In the genomic region with DNA sequence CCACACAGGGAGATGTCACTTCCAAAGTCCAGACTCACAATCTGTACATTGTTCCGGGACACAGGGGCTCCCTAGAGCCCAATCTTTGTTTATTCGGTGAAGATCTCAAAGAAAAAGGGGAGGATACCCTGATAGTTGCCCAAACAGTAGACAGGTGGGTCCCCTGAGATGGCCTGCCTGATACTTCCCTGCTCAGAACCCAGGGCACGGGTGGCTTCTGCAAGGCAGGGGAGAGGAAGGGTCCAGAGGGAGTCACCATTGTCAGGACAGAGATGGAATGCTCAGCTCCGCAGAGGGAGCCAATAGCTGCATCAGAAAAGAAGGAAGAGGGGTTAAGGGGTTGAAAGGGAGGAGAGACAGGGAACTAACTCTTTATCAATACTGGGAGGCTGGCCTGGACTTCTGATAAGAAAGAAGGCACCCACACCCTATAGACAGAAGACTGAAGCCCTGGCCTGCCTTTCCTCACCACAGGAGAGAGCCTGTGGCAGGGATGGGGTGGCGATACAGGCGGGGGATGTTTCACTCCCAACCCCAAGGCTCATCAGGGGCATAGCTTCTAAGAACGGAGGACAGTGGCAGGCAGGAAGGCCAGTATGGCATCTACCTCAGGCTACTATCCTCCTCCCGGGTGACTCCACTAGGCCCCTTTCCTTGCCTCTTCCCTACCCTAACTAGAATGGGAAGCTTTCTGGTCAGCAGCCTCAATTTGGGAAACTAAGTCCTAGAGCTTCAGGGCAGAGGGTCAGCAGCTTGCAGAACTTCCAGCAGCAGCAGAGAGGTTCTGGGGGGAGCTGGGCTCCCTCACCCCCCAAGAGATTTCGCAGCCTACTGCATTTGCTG, we compare ENCODE assay signal across 10 mouse cellular contexts. TPM values are rescaled to one million over a fixed set of nuclear protein-coding genes. Genes with fewer than 3 reads are reported as not detected.
DNase-seq lines count a peak whose midpoint lies in the region; ATAC-seq lines count a peak whose summit lies in the region.
"Had no signal": no experiment of that assay in that cellular context is flagged by ENCODE, and none has a peak within 500 bp of the region (broad histone marks: within the 10 kb centered on the region; RNA-seq: fewer than 3 reads in every experiment).

No protein-coding gene starts in this region.

- peaks cover 20 to 24% of the 10 kb centered on the region in 2 experiments for H3K4me1 ChIP-seq in heart, embryonic 14.5 days (ENCODE audit: control insufficient read depth in 2 of 2, insufficient read depth in 2 of 2, low read length in 2 of 2)
- peaks cover 39% of the 10 kb centered on the region for H3K4me1 ChIP-seq in neural tube, embryonic 12.5 days
- H3K4me1 ChIP-seq in intestine, embryonic 16.5 days (ENCODE audit: control insufficient read depth, insufficient read depth, low read length), result peaks cover 58% of the 10 kb centered on the region
- peaks cover 54% of the 10 kb centered on the region for H3K4me1 ChIP-seq in stomach, embryonic 15.5 days

- H3K9ac ChIP-seq in heart, embryonic 14.5 days (ENCODE audit: low read length), result peak overlapping the region; percentile 17; the same call in 1 of the 2 replicates
- no peak overlapping the region for H3K9ac ChIP-seq in neural tube, embryonic 12.5 days
- H3K9ac ChIP-seq in intestine, embryonic 16.5 days (ENCODE audit: low read depth, low read length), result peak overlapping the region; percentile 84
- H3K9ac ChIP-seq in stomach, embryonic 15.5 days, result no peak overlapping the region; the same call in 1 of the 2 replicates
- H3K9ac ChIP-seq: midbrain, embryonic 12.5 days had no signal

- peaks cover 7% of the 10 kb centered on the region; the same call in 1 of the 2 replicates for H3K27me3 ChIP-seq in heart, embryonic 14.5 days (ENCODE audit: control insufficient read depth, insufficient read depth, low read length)
- H3K27me3 ChIP-seq in neural tube, embryonic 12.5 days (replicated peaks), result peaks cover 13% of the 10 kb centered on the region
- H3K27me3 ChIP-seq in intestine, embryonic 16.5 days (replicated peaks; ENCODE audit: control insufficient read depth, insufficient read depth, low read length), result no peaks in the 10 kb centered on the region
- no peaks in the 10 kb centered on the region for H3K27me3 ChIP-seq in stomach, embryonic 15.5 days (replicated peaks)

- peak overlapping the region; percentile 53 for H3K4me2 ChIP-seq in heart, embryonic 14.5 days (ENCODE audit: low read length)
- H3K4me2 ChIP-seq in neural tube, embryonic 12.5 days (replicated peaks), result 0 out of 2 replicates have a peak overlapping the region, but pooled peaks have one; percentile 18
- H3K4me2 ChIP-seq in intestine, embryonic 16.5 days (ENCODE audit: low read depth, low read length), result peak overlapping the region; percentile 85
- peak overlapping the region; percentile 80 for H3K4me2 ChIP-seq in stomach, embryonic 15.5 days

- no peaks in the 10 kb centered on the region for H3K9me3 ChIP-seq in heart, embryonic 14.5 days (ENCODE audit: control insufficient read depth, low read length)
- no peaks in the 10 kb centered on the region for H3K9me3 ChIP-seq in neural tube, embryonic 12.5 days
- H3K9me3 ChIP-seq in intestine, embryonic 16.5 days (ENCODE audit: control insufficient read depth, low read length), result no peaks in the 10 kb centered on the region
- H3K9me3 ChIP-seq in stomach, embryonic 15.5 days, result no peaks in the 10 kb centered on the region
- H3K9me3 ChIP-seq: midbrain, embryonic 12.5 days had no signal

- DNase-seq in heart, postnatal 4 days, result no peak
- no peak for DNase-seq in neural tube, embryonic 10.5 days (ENCODE audit: extremely low spot score, low spot score)
- DNase-seq in yolk sac, embryonic 10.5 days (ENCODE audit: low spot score), result no peak
- no peak for DNase-seq in left cerebral cortex, postnatal 14 days (ENCODE audit: low spot score in 2 of 2)
- DNase-seq: cerebellum, adult 11-12 months had no signal

- ATAC-seq in heart, embryonic 14.5 days (ENCODE audit: insufficient number of reproducible peaks, insufficient read depth, low FRiP score, low read depth), result no peak
- ATAC-seq in neural tube, embryonic 12.5 days (ENCODE audit: low FRiP score, low read depth), result no peak
- no peak for ATAC-seq in intestine, embryonic 16.5 days
- ATAC-seq in stomach, embryonic 15.5 days (ENCODE audit: insufficient read depth, low FRiP score, low read depth), result no peak

- peak overlapping the region in 1 of 2 experiments; percentile 20; a peak in 1 of 4 replicates for H3K4me3 ChIP-seq in heart, embryonic 14.5 days (ENCODE audit: control insufficient read depth in 1 of 2, insufficient read depth in 1 of 2, low read depth in 1 of 2, low read length in 2 of 2)
- no peak overlapping the region for H3K4me3 ChIP-seq in neural tube, embryonic 12.5 days
- H3K4me3 ChIP-seq in intestine, embryonic 16.5 days (ENCODE audit: low read length), result peak overlapping the region; percentile 65
- H3K4me3 ChIP-seq in stomach, embryonic 15.5 days (replicated peaks), result peak overlapping the region; percentile 48

- WGBS in heart, embryonic 14.5 days, result 41% methylated on average over 9 of the region's 9 CpGs
- 46% methylated on average over 9 of the region's 9 CpGs for WGBS in neural tube, embryonic 12.5 days
- 43% methylated on average over 9 of the region's 9 CpGs for WGBS in intestine, embryonic 16.5 days
- WGBS in stomach, embryonic 15.5 days, result 44% methylated on average over 9 of the region's 9 CpGs

- H3K36me3 ChIP-seq in heart, embryonic 14.5 days (ENCODE audit: control insufficient read depth, insufficient read depth, low read length), result no peaks in the 10 kb centered on the region
- H3K36me3 ChIP-seq in neural tube, embryonic 12.5 days, result no peaks in the 10 kb centered on the region
- no peaks in the 10 kb centered on the region for H3K36me3 ChIP-seq in intestine, embryonic 16.5 days (ENCODE audit: control insufficient read depth, insufficient read depth, low read length)
- H3K36me3 ChIP-seq in stomach, embryonic 15.5 days, result no peaks in the 10 kb centered on the region
- H3K36me3 ChIP-seq: midbrain, embryonic 12.5 days had no signal

- intact Hi-C loops in left cerebral cortex, postnatal 14 days (cut with DNase I), result loop anchor here (5.0 kb wide), 1 partner anchor 49 kb away; a partner anchor contains a TSS

- H3K27ac ChIP-seq in heart, embryonic 14.5 days (replicated peaks in 1 of 2; ENCODE audit: control insufficient read depth in 1 of 2, insufficient read depth in 1 of 2, low read depth in 2 of 2, low read length in 2 of 2), result no peak overlapping the region
- no peak overlapping the region for H3K27ac ChIP-seq in neural tube, embryonic 12.5 days
- peak overlapping the region; percentile 77 for H3K27ac ChIP-seq in intestine, embryonic 16.5 days (ENCODE audit: low read length)
- H3K27ac ChIP-seq in stomach, embryonic 15.5 days, result peak overlapping the region; percentile 41; the same call in 1 of the 2 replicates
- H3K27ac ChIP-seq: midbrain, embryonic 12.5 days had no signal

RNA-seq across cellular contexts. Expression of a gene that starts 1.3 kb away (rescaled TPM):
- polyA plus RNA-seq in heart, embryonic 14.5 days (2014; fragmentation: Nextera tagmentation; extraction: Ambion mirVana), result 2.3 and 2.7 TPM in 2 replicates
- total RNA-seq in heart, postnatal 4 days (2021), result 10 to 100 TPM; 11.1 to 15.0 TPM
- polyA plus RNA-seq in neural tube, embryonic 12.5 days (2016; fragmentation: Nextera tagmentation; extraction: Ambion mirVana), result 2.2 and 3.5 TPM in 2 replicates
- polyA plus RNA-seq in intestine, embryonic 16.5 days (2015; fragmentation: Nextera tagmentation; extraction: Ambion mirVana), result 10.3 and 11.2 TPM in 2 replicates
- 7.0 and 7.8 TPM in 2 replicates for polyA plus RNA-seq in stomach, embryonic 15.5 days (2015; fragmentation: Nextera tagmentation; extraction: Ambion mirVana)
- total RNA-seq in left cerebral cortex, postnatal 14 days (2021), result 10 to 100 TPM; 24.9 to 25.8 TPM

RNA-seq across cellular contexts. Expression of a gene that starts 51.5 kb away (rescaled TPM):
- polyA plus RNA-seq in heart, embryonic 14.5 days (2014; fragmentation: Nextera tagmentation; extraction: Ambion mirVana), result not detected in 2 replicates
- total RNA-seq in heart, postnatal 4 days (2021), result not detected
- polyA plus RNA-seq in neural tube, embryonic 12.5 days (2016; fragmentation: Nextera tagmentation; extraction: Ambion mirVana), result 3.3 and 3.9 TPM in 2 replicates
- 0.72 and 1.0 TPM in 2 replicates for polyA plus RNA-seq in intestine, embryonic 16.5 days (2015; fragmentation: Nextera tagmentation; extraction: Ambion mirVana)
- 0.64 and 0.98 TPM in 2 replicates for polyA plus RNA-seq in stomach, embryonic 15.5 days (2015; fragmentation: Nextera tagmentation; extraction: Ambion mirVana)
- total RNA-seq in left cerebral cortex, postnatal 14 days (2021), result 1 to 10 TPM in 1 of 2 experiments, not detected in 1; 1.3 TPM

Comparison
In these comparisons a context has a peak if more than half of its experiments do, and no peak if none do; other contexts are left out.
1. H3K27ac ChIP-seq: peak in intestine, embryonic 16.5 days (single experiment) and stomach, embryonic 15.5 days (single experiment); none in heart, embryonic 14.5 days (0 of 2) and neural tube, embryonic 12.5 days (single experiment).
2. H3K4me2 ChIP-seq: peak in every context shown above with its lines; median percentile 85 in intestine, embryonic 16.5 days; 80 in stomach, embryonic 15.5 days; 53 in heart, embryonic 14.5 days; 18 in neural tube, embryonic 12.5 days.
3. H3K9ac ChIP-seq: peak in heart, embryonic 14.5 days (single experiment) and intestine, embryonic 16.5 days (single experiment); none in neural tube, embryonic 12.5 days (single experiment) and stomach, embryonic 15.5 days (single experiment).